Mouse (Mus musculus): ENCODE measurements at regions not wholly inside any gene's neighbourhood (a gene's known extent, or its start where the extent isn't known, plus 50 kb on each side); places are given as distances from the start of the nearest gene placed in this dataset.
A peak's percentile ranks its signal among the peaks of the same experiment; 100 is the strongest.
"Not testable (repeated sequence)": the region's sequence is repeated elsewhere in the genome, so short reads cannot be mapped to it uniquely, and the experiment has no call there.

GRCm38 (mm10) chrX:94480748-94481147 lies 61.2 kb downstream of the Maged1 start:
- DNase-seq: peak; percentile 2

DNA sequence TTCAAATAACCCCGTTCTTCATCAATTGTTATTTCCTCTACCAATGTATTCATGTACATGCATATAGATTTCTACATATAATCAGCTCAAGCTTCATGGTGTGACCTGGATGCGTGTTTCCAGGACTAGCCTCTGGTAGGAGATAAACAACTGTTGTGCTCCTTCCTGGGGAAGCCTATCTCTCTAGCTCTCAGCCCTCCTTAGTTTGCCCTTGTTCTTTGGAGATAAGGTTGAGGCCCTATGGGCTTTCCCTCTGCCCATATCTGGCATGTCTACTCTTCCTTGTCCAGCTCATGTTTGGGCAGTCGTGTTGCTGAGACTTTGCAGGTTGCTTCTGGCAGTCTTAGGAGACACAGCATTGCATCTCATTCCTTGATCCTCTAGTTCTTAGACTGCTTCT lies 74.3 kb downstream of the Maged1 start:
- DNase-seq: not testable (repeated sequence)
